Mouse (Mus musculus): ENCODE results near the gene Frat2. TPM values are rescaled to one million over a fixed set of nuclear protein-coding genes. Genes with fewer than 3 reads are reported as not detected.

Gene Frat2
- polyA plus RNA-seq, 1 experiment from 2014 or later: 5.9 TPM

DNA sequence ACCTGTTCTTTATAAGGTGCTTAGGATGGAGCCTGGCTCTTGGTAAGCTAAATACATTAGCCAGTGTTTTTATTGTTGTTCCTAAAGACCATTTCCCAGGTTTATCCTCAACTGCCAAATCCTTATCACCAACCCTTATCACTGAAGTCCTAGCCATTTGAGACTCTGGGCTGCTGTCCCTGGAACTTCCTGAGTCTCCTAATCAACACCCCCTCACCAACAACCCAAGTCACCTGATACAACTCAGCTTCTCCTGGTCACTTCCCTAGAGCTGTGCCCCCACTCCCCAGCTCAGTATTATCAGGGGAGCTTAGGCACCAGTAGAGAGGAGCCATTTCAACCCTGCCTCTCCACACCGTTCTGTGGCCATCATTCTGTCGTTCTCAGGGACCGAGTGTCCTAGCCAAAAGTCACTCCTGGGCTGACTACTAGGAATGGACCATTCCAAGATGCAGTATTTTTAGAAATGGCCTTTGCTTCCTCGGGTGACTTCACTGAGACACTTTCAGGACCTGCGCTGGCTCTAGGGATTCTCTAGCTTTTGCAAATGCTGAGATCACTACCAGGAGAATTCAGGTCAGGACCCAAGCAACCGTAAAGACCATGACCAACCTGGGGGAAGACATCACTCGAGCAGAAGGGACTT is 6.7 kb downstream of the Frat2 start:
- H3K4me2 ChIP-seq: no peak overlapping the region
- ATAC-seq (replicated peaks; ENCODE audit: low FRiP score): no peak
- no peaks in the 10 kb centered on the region for H3K36me3 ChIP-seq
- H3K9me3 ChIP-seq (replicated peaks): no peaks in the 10 kb centered on the region
- no peak overlapping the region for H3K27ac ChIP-seq
- 76% methylated on average over 7 of the region's 7 CpGs for WGBS
- no peak overlapping the region for H3K4me3 ChIP-seq (replicated peaks)
- peaks cover 18% of the 10 kb centered on the region for H3K27me3 ChIP-seq
- no peak overlapping the region for H3K9ac ChIP-seq
- H3K4me1 ChIP-seq: peaks cover 5% of the 10 kb centered on the region

GRCm38 (mm10) chr19:41839685-41840084 is 8.2 kb downstream of the Frat2 start:
- no peak overlapping the region for H3K27ac ChIP-seq
- no peak overlapping the region for H3K4me2 ChIP-seq
- ATAC-seq (replicated peaks; ENCODE audit: low FRiP score): no peak
- no peak overlapping the region for H3K9ac ChIP-seq
- no peak overlapping the region for H3K4me3 ChIP-seq (replicated peaks)
- H3K9me3 ChIP-seq (replicated peaks): no peaks in the 10 kb centered on the region
- 92% methylated on average over 3 of the region's 3 CpGs for WGBS
- peaks cover 12% of the 10 kb centered on the region for H3K27me3 ChIP-seq
- no peaks in the 10 kb centered on the region for H3K36me3 ChIP-seq
- peaks cover 6% of the 10 kb centered on the region for H3K4me1 ChIP-seq

- WGBS: 28% methylated on average over 6 of the region's 6 CpGs
- Histone ChIP-seq H3K9ac (no peak overlapping the region), H3K36me3 (no peaks in the 10 kb centered on the region), H3K4me3 (replicated peaks) (no peak overlapping the region), H3K27me3 (peaks cover 13% of the 10 kb centered on the region), H3K4me2 (no peak overlapping the region), H3K9me3 (replicated peaks) (no peaks in the 10 kb centered on the region), H3K27ac (no peak overlapping the region), H3K4me1 (peaks cover 6% of the 10 kb centered on the region)
- ATAC-seq (replicated peaks; ENCODE audit: low FRiP score): no peak
These were observed 9.1 kb downstream of the Frat2 start for GRCm38 (mm10) chr19:41838808-41839207.

DNA sequence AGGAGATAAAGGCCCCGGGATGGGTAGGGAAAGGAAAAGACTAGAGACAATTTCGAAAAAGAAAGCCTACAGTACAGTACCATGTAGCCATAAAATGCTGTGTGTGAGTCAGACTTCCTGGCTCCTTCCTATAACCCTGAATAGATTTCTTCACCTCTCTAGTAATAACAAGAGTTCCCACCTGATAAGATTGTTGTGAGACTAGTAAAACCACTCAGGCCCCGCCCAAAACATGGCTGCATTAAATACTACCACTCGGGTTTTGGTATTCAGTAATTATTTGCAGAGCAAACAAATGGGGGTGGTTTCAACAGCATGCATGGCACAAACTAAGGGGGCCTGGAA is 10.0 kb downstream of the Frat2 start:
- no peak overlapping the region for H3K9ac ChIP-seq
- H3K27ac ChIP-seq: no peak overlapping the region
- no peak for ATAC-seq (replicated peaks; ENCODE audit: low FRiP score)
- H3K4me2 ChIP-seq: no peak overlapping the region
- 70% methylated on average over 4 of the region's 4 CpGs for WGBS
- H3K27me3 ChIP-seq: peaks cover 21% of the 10 kb centered on the region
- H3K4me3 ChIP-seq (replicated peaks): no peak overlapping the region
- H3K9me3 ChIP-seq (replicated peaks): no peaks in the 10 kb centered on the region
- no peaks in the 10 kb centered on the region for H3K36me3 ChIP-seq
- H3K4me1 ChIP-seq: peaks cover 6% of the 10 kb centered on the region

DNA sequence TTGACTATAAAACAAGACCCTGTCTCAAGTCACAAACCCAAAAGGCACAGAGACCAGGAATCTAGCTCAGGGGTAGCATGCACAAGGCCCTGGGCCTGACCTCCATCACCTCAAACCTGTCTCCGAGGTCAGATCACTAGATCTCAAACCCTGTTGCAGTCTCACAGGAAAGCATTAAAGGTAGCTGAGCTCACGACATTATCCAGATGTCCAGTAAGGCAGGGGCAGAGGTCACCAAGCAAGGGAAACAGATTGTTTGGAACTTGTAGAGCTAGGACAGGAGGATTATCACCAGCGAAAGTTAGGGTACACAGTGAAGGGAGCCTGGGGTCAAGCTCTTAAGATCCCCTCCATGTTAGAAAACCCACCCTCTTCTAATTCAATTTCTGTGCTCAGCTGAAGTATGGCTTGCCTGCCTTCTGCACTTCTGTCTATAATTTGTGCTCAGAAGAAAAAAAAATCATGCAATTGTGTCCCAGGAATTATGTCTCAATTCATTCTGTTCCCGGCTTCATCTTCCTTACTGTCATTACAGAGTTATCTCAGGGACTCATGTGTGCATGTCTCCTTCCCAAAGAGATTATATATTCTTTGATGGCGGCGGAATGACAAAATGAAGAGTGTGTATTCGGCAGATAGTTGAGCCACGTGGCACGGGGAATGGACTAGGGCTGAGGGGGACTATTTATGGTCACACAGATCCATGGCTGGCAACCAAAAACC is 10.6 kb downstream of the Frat2 start:
- Histone ChIP-seq H3K4me3 (replicated peaks) (no peak overlapping the region), H3K36me3 (no peaks in the 10 kb centered on the region), H3K27me3 (peaks cover 27% of the 10 kb centered on the region), H3K9ac (no peak overlapping the region), H3K9me3 (replicated peaks) (no peaks in the 10 kb centered on the region), H3K27ac (no peak overlapping the region), H3K4me1 (peaks cover 6% of the 10 kb centered on the region), H3K4me2 (no peak overlapping the region)
- WGBS: 68% methylated on average over 9 of the region's 9 CpGs
- ATAC-seq (replicated peaks; ENCODE audit: low FRiP score): no peak

DNA sequence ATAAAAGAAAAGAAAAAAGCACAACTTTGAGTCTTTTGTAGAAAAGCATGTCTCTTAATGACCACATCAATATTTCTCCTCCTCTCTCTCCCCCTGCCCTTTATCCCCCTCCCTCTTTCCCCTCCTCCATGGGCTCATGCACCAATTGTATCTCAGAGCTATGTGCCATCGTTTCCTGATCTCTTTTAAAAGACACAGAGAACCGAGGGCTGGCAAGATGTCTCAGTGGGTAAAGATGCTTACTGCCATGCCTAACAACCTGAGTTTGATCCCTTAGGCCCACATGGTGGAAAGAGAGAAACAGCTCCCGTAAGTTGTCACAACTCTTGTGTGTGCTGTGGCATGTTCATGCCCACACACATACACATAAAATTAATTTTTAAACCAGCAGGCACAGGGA is 11.2 kb downstream of the Frat2 start:
- WGBS: 59% methylated on average over 3 of the region's 3 CpGs
- no peaks in the 10 kb centered on the region for H3K9me3 ChIP-seq (replicated peaks)

DNA sequence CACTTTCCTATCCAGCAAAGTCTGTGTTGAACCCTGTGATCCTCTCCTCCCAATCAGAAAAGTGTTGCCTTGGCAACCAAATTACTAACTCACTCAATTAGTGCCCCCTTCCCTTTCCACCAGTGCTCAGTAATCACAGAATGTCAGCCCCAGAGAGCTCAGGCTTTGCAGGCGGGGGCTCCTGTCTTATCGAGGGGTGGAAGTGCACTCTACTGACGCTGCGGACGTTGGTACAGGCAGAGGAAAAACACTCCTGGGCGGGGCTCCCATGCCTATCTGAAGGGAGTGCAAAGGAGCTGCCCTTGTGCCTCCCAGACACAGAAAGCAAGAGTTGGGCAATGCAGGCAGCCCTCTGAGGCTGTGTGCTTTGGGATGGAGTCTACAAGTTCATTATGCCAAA is 12.1 kb downstream of the Frat2 start:
- no peaks in the 10 kb centered on the region for H3K36me3 ChIP-seq
- H3K27me3 ChIP-seq: peaks cover 39% of the 10 kb centered on the region
- peaks cover 21% of the 10 kb centered on the region for H3K4me1 ChIP-seq
- H3K9ac ChIP-seq: no peak overlapping the region
- no peak overlapping the region for H3K4me3 ChIP-seq (replicated peaks)
- no peak overlapping the region for H3K27ac ChIP-seq
- 3% methylated on average over 6 of the region's 6 CpGs for WGBS
- ATAC-seq (replicated peaks; ENCODE audit: low FRiP score): peak; percentile 71; the same call in 1 of the 2 replicates
- H3K4me2 ChIP-seq: peak overlapping the region; percentile 46
- no peaks in the 10 kb centered on the region for H3K9me3 ChIP-seq (replicated peaks)

More for the DNA sequence above, 11.2 kb downstream of the Frat2 start:
- Histone ChIP-seq H3K4me3 (replicated peaks) (no peak overlapping the region), H3K27ac (no peak overlapping the region), H3K36me3 (no peaks in the 10 kb centered on the region), H3K9ac (no peak overlapping the region), H3K4me1 (peaks cover 12% of the 10 kb centered on the region), H3K27me3 (peaks cover 33% of the 10 kb centered on the region), H3K4me2 (no peak overlapping the region)
- no peak for ATAC-seq (replicated peaks; ENCODE audit: low FRiP score)

DNA sequence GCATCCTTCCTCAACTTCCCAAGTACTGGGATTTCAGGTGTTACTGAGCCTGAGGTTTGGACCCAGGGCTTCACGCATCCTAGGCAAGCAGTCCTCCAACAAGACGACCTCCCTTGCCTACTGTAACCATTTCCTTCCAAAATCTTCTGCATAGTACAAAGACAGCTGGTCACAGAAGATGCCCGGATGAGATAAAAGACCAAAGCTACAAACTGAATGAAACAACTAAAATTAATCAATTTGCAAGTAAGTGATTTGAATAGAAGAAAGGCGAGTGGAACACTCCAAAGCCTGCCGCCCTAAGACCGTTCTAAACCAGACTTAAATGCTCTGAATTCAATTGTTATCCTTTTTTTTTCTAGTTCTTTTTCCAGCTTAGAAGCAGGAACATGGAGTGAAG is 12.5 kb downstream of the Frat2 start:
- WGBS: 56% methylated on average over 6 of the region's 6 CpGs
- H3K27me3 ChIP-seq: peaks cover 40% of the 10 kb centered on the region
- no peak overlapping the region for H3K9ac ChIP-seq
- peak overlapping the region; percentile 46 for H3K4me2 ChIP-seq
- no peak overlapping the region for H3K27ac ChIP-seq
- peaks cover 25% of the 10 kb centered on the region for H3K4me1 ChIP-seq
- no peaks in the 10 kb centered on the region for H3K9me3 ChIP-seq (replicated peaks)
- no peak for ATAC-seq (replicated peaks; ENCODE audit: low FRiP score)
- no peak overlapping the region for H3K4me3 ChIP-seq (replicated peaks)
- H3K36me3 ChIP-seq: no peaks in the 10 kb centered on the region

DNA sequence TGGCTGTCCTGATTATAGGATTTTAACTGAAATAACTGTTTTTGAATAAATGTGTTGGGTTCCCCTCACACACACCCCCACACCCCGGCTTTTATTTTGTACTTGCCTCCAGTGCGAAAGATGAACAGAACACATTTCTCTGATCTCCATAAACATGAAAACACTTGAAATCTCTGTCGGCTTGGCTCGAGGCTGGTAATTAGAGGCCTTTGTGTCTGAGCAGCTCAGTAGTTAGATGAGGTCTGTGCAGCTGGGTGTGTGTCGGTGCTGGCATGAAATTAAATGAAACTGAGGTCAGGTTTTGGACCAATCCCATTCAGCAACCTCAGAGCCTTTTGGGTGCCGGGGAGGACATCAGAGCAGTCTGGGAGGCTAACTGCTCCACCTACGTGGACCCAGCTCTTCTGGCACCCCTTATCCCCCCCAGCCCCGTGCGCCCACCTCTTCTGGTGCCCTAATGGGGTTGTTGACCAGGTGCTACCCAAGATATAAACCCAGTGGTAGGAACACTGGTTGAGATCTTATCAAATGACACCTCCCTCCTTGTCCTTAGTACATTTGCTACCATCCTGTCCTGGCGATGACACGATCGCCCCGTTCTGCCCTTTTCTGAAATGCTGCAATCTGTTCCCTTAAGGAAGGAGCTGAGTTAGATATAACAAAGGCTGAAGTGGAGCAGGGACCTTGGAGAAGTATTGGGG is 15.3 kb downstream of the Frat2 start:
- Histone ChIP-seq H3K9ac (no peak overlapping the region), H3K4me3 (replicated peaks) (no peak overlapping the region), H3K27me3 (peaks cover 35% of the 10 kb centered on the region), H3K4me2 (0 out of 2 replicates have a peak overlapping the region, but pooled peaks have one; percentile 99), H3K27ac (no peak overlapping the region), H3K4me1 (peaks cover 31% of the 10 kb centered on the region), H3K9me3 (replicated peaks) (no peaks in the 10 kb centered on the region), H3K36me3 (no peaks in the 10 kb centered on the region)
- WGBS: 79% methylated on average over 13 of the region's 13 CpGs
- ATAC-seq (replicated peaks; ENCODE audit: low FRiP score): no peak

DNA sequence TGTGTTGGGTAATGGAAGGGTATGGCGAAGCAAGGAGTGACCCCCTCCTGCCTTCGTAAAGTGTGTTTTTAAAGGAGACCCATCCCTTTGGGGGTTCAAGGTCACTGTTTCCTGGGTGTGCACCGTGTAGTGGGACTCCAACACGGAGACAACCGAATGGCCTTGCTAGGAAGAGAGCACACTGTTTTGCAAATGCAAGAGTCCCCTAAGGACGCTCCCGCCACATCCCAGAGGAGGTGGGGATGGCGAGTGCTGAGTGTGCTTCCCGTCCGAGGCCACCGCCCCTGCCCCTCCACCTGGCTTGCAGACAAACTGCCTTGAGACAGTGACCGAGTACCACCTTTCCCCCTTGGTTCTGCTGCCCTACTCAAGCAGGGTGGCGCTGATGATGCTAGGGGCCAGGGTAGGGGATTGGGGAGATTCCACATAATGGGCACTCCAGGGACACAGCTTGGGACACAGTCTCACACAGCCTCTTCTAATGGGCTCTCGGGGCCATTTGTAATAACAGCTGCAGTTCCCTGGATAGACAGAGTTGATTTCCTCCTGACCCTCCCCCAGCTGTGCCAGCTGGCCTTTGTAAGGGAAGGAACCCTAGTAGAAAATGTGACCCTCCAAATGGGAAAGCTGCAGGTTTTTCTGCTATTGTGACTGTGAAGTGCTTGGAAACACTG is 16.1 kb downstream of the Frat2 start:
- Histone ChIP-seq H3K36me3 (no peaks in the 10 kb centered on the region), H3K27ac (no peak overlapping the region), H3K4me3 (replicated peaks) (peak overlapping the region; percentile 75), H3K4me1 (peaks cover 31% of the 10 kb centered on the region), H3K9ac (no peak overlapping the region), H3K4me2 (peak overlapping the region; percentile 99), H3K9me3 (replicated peaks) (no peaks in the 10 kb centered on the region), H3K27me3 (peaks cover 35% of the 10 kb centered on the region)
- 7% methylated on average over 14 of the region's 14 CpGs for WGBS
- no peak for ATAC-seq (replicated peaks; ENCODE audit: low FRiP score)

DNA sequence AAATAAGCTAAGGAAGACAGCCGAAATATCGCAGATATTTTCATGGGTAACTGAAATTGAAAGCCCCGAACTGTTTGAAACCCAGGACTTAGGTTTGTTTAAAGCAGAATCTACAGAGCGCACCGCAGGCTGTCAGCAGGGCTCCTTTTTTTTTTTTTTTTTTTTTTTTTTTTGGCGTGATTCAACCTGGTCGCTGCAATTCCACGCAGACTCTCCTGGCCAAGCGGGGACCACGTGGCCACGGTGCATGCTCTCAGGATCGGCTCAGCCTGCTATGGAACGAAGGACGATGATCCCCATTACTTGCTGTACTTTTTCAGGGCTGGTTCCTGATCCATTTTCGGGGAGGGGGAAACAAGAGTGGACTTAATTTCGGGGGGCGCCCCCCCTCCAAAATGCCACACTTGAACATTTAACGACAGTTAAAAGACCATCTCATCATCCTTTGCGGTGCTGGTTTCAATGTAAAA is 16.8 kb downstream of the Frat2 start:
- ATAC-seq (replicated peaks; ENCODE audit: low FRiP score): no peak
- peaks cover 31% of the 10 kb centered on the region for H3K27me3 ChIP-seq
- H3K4me2 ChIP-seq: peak overlapping the region; percentile 99
- H3K9me3 ChIP-seq (replicated peaks): no peaks in the 10 kb centered on the region
- peaks cover 31% of the 10 kb centered on the region for H3K4me1 ChIP-seq
- WGBS: under 1% methylated on average over 19 of the region's 19 CpGs
- H3K36me3 ChIP-seq: no peaks in the 10 kb centered on the region
- peak overlapping the region; percentile 65 for H3K9ac ChIP-seq
- H3K4me3 ChIP-seq (replicated peaks): peak overlapping the region; percentile 75
- H3K27ac ChIP-seq: 0 out of 2 replicates have a peak overlapping the region, but pooled peaks have one; percentile 7

Measured in kidney, embryonic 15.5 days (tissue).